Mouse (Mus musculus): ENCODE data around the gene Nap1l1. TPM values are rescaled to one million over a fixed set of nuclear protein-coding genes. Genes with fewer than 3 reads are reported as not detected.

Gene Nap1l1
- polyA plus RNA-seq, 1 experiment from 2014 or later, result 249 TPM

DNA sequence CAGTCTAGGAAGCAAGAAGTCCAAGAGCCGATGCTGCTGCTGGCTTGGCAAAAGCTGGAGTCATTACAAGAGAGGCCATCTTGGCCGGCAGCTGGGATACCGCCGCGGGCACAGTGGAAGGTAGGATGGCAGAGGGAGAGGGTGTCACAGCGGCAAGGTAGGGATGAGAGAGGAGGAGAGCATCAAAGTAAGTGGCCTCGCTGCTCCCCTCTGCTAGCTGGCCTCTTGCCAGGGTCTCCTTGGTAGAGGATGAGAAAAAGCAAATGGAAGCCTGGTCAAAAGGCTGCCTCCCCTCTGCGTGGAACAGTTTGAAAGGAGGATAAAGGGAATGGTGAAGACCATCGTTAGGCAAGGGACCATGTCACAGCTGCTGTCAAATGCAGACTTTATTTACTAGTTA, 14.0 kb upstream of the Nap1l1 start:
- 72% methylated on average over 9 of the region's 9 CpGs for WGBS

DNA sequence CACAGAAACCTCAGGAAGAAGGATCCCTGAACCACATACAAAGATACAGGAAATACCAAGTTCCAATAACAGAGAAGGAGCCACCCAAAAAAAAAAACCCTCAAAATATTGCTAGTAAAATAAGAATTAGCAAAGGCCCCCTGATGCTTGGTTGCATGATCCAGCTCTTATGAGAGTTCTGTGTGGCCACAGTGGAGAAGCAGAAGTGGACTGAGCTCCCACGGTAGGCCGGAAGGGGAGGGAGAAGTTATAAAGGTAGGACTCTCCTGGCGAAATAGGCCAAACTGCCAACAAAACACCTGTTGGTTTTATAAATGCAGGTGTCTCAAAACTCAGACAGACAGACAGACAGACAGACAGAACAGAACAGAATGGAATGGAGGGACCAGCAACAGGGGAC, 13.1 kb upstream of the Nap1l1 start:
- Histone ChIP-seq H3K27ac (no peak overlapping the region), H3K9ac (no peak overlapping the region), H3K9me3 (replicated peaks) (no peaks in the 10 kb centered on the region), H3K4me3 (replicated peaks) (no peak overlapping the region), H3K27me3 (no peaks in the 10 kb centered on the region), H3K4me2 (no peak overlapping the region), H3K36me3 (no peaks in the 10 kb centered on the region), H3K4me1 (no peaks in the 10 kb centered on the region)
- no peak for ATAC-seq (replicated peaks; ENCODE audit: low FRiP score)
- WGBS, result 84% methylated on average over 3 of the region's 3 CpGs

More for the DNA sequence above, 14.0 kb upstream of the Nap1l1 start:
- no peaks in the 10 kb centered on the region for H3K36me3 ChIP-seq
- H3K9me3 ChIP-seq (replicated peaks), result no peaks in the 10 kb centered on the region
- ATAC-seq (replicated peaks; ENCODE audit: low FRiP score), result no peak
- H3K4me1 ChIP-seq, result no peaks in the 10 kb centered on the region
- no peak overlapping the region for H3K4me3 ChIP-seq (replicated peaks)
- no peak overlapping the region for H3K9ac ChIP-seq
- no peak overlapping the region for H3K27ac ChIP-seq
- H3K4me2 ChIP-seq, result no peak overlapping the region
- H3K27me3 ChIP-seq, result no peaks in the 10 kb centered on the region

DNA sequence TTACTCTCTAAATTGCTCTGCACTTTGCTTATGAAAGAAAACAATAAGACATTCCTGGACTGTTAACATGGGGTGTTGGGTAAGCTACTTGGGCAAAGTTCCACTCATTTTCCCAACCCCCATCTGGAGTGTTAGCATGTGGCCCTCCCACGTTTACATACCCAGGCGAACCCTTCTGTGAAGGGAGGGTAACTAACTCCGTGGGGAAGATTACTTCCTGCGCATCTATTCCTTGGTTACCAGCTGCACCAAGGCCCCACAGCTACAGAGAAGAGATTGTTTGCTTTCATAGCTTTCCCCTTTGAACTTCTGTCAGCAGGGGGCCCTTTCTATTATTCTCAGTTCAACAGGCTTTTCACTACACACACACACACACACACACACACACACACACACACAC, 12.6 kb upstream of the Nap1l1 start:
- no peak for ATAC-seq (replicated peaks; ENCODE audit: low FRiP score)
- no peaks in the 10 kb centered on the region for H3K4me1 ChIP-seq
- H3K27me3 ChIP-seq, result no peaks in the 10 kb centered on the region
- H3K36me3 ChIP-seq, result no peaks in the 10 kb centered on the region
- H3K9ac ChIP-seq, result no peak overlapping the region
- no peak overlapping the region for H3K4me3 ChIP-seq (replicated peaks)
- H3K9me3 ChIP-seq (replicated peaks), result no peaks in the 10 kb centered on the region
- no peak overlapping the region for H3K27ac ChIP-seq
- WGBS, result 21% methylated on average over 4 of the region's 4 CpGs
- H3K4me2 ChIP-seq, result no peak overlapping the region

DNA sequence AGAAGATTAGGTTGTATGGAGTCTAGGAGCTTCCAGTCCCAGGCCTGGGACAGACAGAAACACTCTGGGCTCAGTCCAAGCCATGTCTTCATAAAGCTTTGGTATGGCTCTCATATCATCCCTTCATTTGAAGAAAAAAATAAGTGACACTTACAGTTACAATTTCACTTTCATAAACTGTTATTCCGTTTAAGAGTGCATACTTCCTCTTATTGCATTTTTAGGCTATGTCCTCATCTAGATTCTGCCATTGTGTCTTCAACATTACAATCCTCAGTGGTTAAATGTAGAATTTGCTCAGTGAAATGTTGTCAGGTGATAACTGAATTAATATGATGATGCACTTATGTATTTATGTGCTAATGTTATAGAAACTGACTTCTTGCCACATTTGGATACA, 8.2 kb upstream of the Nap1l1 start:
- Histone ChIP-seq H3K27ac (no peak overlapping the region), H3K9ac (no peak overlapping the region), H3K4me1 (no peaks in the 10 kb centered on the region), H3K4me2 (no peak overlapping the region), H3K27me3 (no peaks in the 10 kb centered on the region), H3K36me3 (no peaks in the 10 kb centered on the region), H3K9me3 (replicated peaks) (no peaks in the 10 kb centered on the region), H3K4me3 (replicated peaks) (no peak overlapping the region)
- 81% methylated on average over 1 of the region's 1 CpGs for WGBS
- ATAC-seq (replicated peaks; ENCODE audit: low FRiP score), result no peak

DNA sequence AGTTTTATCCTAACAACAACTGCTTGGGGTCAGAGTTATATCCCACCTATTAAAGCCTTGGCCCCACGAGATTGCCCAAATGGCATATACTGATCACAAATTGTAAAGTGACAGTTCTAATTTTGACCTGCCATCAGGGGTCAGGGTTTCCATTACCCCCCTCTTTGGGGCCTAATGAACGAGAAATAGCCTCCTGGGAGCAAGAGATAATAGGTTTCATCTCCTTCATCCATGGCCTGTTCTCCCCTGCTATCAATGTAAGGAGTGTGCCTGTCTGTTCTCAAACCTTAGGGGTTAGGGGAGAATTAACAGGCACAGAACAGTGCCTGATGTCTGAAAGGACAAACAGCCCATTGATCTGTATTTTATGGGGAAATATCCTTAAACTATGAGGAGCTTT, 7.6 kb upstream of the Nap1l1 start:
- ATAC-seq (replicated peaks; ENCODE audit: low FRiP score), result no peak
- Histone ChIP-seq H3K27me3 (no peaks in the 10 kb centered on the region), H3K36me3 (no peaks in the 10 kb centered on the region), H3K9me3 (replicated peaks) (no peaks in the 10 kb centered on the region), H3K27ac (no peak overlapping the region), H3K4me1 (no peaks in the 10 kb centered on the region), H3K9ac (no peak overlapping the region), H3K4me2 (no peak overlapping the region), H3K4me3 (replicated peaks) (no peak overlapping the region)
- WGBS, result 36% methylated on average over 2 of the region's 2 CpGs

DNA sequence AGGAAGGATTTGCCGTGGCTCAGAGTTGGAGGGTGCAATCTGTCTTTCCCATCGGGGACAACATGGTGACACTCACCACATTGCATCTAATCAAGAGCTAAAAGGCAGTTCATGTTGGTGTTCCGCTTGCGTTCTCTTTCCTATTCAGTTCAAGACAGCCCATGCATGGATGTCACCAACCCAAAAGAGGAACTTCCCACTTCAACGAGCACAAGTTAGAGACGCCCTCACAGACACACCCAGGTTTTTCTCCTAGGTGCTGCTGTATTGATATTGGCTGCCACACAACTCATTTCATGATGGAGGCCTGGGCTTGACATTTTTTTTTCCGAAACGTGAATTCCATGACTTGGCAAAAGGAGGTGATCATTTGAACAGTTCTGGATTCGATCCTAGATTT, 1.9 kb upstream of the Nap1l1 start:
- no peak for ATAC-seq (replicated peaks; ENCODE audit: low FRiP score)
- 90% methylated on average over 9 of the region's 9 CpGs for WGBS

DNA sequence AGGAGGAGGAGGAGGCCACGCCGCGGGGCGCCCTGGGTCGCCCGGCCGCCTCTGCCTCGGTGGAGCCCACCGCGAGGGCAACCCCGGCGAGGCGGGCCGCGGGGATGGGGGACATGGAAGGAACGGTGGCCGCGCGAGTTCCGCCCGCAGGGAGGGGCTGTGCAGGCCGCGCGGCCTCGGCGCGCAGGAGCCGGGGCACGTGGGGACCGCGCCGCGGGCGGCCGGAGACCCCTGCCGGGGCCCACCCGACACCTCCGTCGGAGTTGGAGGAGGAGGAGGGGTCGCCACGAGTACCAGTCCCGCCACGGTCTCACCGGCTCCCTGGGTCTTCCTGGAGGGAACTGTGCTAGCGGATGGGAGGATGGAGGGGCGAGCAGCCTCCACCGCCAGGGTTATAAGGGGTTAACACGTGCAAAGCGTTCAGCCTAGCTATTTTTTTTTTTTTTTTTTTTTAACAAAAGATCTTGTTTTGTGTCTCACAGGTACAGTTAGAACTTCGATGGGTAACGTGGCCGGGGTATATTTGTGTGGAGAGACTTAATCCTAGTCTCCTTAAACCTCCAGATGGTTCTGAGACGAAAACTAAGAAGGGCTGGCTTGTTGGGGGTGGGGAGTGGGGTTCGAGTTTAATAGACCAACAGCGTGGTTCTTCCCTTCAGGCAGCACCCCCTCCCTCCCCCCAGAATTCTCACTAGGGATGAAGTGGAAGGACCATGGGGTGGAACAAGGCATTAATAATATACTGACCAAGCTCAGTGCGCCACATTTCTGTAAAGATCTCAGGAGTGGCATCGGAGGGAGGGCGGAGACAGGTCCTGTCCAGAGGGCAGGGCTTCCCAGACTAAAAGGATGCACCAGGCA, 718 bp downstream of the Nap1l1 start:
- Histone ChIP-seq H3K4me3 (replicated peaks) (peak overlapping the region; percentile 98), H3K9ac (peak overlapping the region; percentile 96), H3K27me3 (no peaks in the 10 kb centered on the region), H3K27ac (peak overlapping the region; percentile 92), H3K9me3 (replicated peaks) (no peaks in the 10 kb centered on the region), H3K4me1 (peaks cover 31% of the 10 kb centered on the region), H3K36me3 (0 out of 2 replicates have a peak, but pooled peaks cover 3% of the 10 kb centered on the region), H3K4me2 (peak overlapping the region; percentile 91)
- WGBS, result under 1% methylated on average over 55 of the region's 58 CpGs
- ATAC-seq (replicated peaks; ENCODE audit: low FRiP score), result peak; percentile 81

More for the DNA sequence above, 1.9 kb upstream of the Nap1l1 start:
- Histone ChIP-seq H3K9me3 (replicated peaks) (no peaks in the 10 kb centered on the region), H3K4me1 (peaks cover 27% of the 10 kb centered on the region), H3K4me3 (replicated peaks) (no peak overlapping the region), H3K4me2 (no peak overlapping the region), H3K9ac (no peak overlapping the region), H3K36me3 (0 out of 2 replicates have a peak, but pooled peaks cover 3% of the 10 kb centered on the region), H3K27ac (no peak overlapping the region), H3K27me3 (no peaks in the 10 kb centered on the region)

DNA sequence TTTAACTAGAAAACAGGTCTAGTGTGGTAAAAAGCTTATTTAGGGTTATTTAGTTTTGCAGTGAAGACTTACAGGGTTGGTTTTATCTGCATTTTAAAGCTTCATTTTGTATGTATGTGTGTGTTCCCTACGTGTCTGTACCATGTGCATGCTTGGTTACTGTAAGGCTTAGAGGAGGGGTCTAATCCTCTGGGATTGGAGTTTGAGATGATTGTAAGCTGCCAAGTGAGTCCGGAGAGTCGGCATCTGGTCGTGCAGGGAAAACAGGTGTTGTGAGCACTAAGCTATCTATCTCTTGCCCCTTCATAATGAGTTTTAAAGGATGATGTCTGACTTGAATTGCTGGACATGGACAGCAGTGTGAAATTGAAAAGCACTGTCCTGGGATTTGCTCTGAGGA, 3.3 kb downstream of the Nap1l1 start:
- H3K4me3 ChIP-seq (replicated peaks), result no peak overlapping the region
- 0 out of 2 replicates have a peak overlapping the region, but pooled peaks have one; percentile 3 for H3K4me2 ChIP-seq
- no peaks in the 10 kb centered on the region for H3K27me3 ChIP-seq
- peaks cover 35% of the 10 kb centered on the region for H3K4me1 ChIP-seq
- WGBS, result 67% methylated on average over 4 of the region's 4 CpGs
- no peak overlapping the region for H3K9ac ChIP-seq
- H3K36me3 ChIP-seq, result peaks cover 5% of the 10 kb centered on the region
- no peak overlapping the region for H3K27ac ChIP-seq
- no peak for ATAC-seq (replicated peaks; ENCODE audit: low FRiP score)
- no peaks in the 10 kb centered on the region for H3K9me3 ChIP-seq (replicated peaks)

DNA sequence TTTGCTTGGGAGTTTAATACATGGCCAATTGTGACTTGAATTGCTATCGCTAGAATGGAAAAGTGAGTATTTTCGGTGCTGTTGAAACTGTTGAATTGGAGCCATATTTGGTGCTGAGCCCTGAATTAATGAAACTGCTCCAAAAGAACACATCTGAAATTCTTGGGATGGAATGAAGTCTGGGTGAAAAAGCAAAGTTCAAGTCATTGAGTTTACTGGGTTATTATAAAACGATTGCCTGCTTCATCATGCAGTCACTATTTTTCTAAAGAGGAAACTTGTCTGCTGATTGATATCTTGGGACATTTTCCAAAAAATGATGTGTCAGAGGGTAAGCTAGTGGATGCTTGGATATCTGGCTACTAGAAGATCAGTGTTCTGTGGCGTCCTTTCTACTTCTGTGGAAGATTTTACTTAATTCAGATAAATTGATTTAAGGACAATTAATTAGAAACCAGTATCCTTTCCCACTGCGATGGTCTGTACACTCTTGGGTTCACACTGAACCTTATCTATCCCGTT, 4.0 kb downstream of the Nap1l1 start:
- Histone ChIP-seq H3K4me2 (no peak overlapping the region), H3K9ac (no peak overlapping the region), H3K27me3 (no peaks in the 10 kb centered on the region), H3K9me3 (replicated peaks) (no peaks in the 10 kb centered on the region), H3K4me1 (peaks cover 31% of the 10 kb centered on the region), H3K36me3 (peaks cover 12% of the 10 kb centered on the region), H3K27ac (no peak overlapping the region), H3K4me3 (replicated peaks) (no peak overlapping the region)
- no peak for ATAC-seq (replicated peaks; ENCODE audit: low FRiP score)
- 77% methylated on average over 6 of the region's 6 CpGs for WGBS

DNA sequence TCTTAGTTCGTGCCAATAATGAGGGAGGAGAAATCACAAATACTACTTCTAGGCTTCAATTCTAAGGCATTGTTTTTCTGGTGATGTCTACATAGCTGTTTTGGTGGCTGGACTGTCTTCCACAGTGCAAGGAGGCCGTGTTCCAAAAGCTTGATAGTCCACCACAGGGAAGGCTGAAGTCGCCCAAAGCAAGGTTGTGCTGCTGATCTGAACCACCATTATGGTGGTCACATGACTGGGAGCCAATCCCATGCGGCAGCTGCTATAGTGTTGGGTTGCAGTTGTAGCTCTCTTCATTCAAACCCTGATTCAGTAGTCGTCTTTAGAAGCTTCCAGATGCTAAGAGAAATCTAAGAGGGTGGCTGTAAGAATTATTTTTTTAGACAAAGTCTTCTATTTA, 6.6 kb downstream of the Nap1l1 start:
- Histone ChIP-seq H3K4me3 (replicated peaks) (no peak overlapping the region), H3K9me3 (replicated peaks) (no peaks in the 10 kb centered on the region), H3K27me3 (no peaks in the 10 kb centered on the region), H3K9ac (no peak overlapping the region), H3K4me2 (no peak overlapping the region), H3K4me1 (peaks cover 17% of the 10 kb centered on the region), H3K36me3 (peaks cover 37% of the 10 kb centered on the region), H3K27ac (no peak overlapping the region)
- WGBS, result 82% methylated on average over 5 of the region's 5 CpGs
- ATAC-seq (replicated peaks; ENCODE audit: low FRiP score), result no peak

DNA sequence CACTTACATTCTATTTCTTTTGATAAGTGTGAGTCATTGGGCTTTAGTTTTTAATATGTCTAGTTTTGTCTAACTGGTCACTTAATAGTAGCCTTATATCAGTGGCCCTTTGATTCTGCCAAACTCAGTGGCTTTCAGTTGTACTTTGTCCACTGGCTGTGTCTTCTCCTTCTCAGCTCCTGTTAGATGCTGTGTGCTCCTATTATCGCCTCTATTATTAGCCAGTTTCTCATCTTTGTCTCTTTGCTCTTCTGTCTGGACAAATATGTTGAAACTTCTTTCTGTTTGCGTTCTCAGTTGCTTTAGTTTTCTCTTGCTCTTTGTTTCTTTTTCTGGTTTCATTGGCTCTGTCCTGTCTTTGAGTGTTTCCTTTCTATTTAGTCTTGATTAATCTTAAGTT, 9.6 kb downstream of the Nap1l1 start:
- 92% methylated on average over 2 of the region's 2 CpGs for WGBS
- no peak for ATAC-seq (replicated peaks; ENCODE audit: low FRiP score)
- H3K36me3 ChIP-seq, result peaks cover 60% of the 10 kb centered on the region

DNA sequence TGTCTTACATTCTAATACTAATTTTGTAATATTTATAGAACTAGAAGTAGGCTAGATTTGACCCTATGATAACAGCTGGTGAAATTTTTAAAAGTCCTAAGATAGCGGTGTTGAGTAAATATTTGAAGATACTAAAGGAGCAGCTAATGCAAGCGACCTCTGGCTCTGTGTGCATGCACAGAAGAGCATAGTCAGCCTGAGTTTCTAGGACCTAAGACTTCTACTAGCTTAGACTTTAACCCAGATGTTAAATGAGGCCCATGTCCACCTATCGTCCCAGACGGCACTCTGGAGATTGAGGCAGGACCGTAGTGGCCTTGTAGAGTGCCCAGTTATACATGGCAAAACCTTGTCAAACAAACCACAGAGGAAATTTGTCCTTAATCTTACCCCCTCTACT, 11.1 kb downstream of the Nap1l1 start:
- ATAC-seq (replicated peaks; ENCODE audit: low FRiP score), result peak; percentile 33; the same call in 1 of the 2 replicates
- 0 out of 2 replicates have a peak, but pooled peaks cover 3% of the 10 kb centered on the region for H3K4me1 ChIP-seq
- no peak overlapping the region for H3K4me2 ChIP-seq
- no peak overlapping the region for H3K9ac ChIP-seq
- no peaks in the 10 kb centered on the region for H3K9me3 ChIP-seq (replicated peaks)
- peaks cover 73% of the 10 kb centered on the region for H3K36me3 ChIP-seq
- H3K27ac ChIP-seq, result no peak overlapping the region
- H3K4me3 ChIP-seq (replicated peaks), result no peak overlapping the region
- H3K27me3 ChIP-seq, result no peaks in the 10 kb centered on the region
- 79% methylated on average over 5 of the region's 5 CpGs for whole genome bisulfite sequencing

More for the DNA sequence above, 9.6 kb downstream of the Nap1l1 start:
- peaks cover 7% of the 10 kb centered on the region; the same call in 1 of the 2 replicates for H3K4me1 ChIP-seq
- H3K27ac ChIP-seq, result no peak overlapping the region
- H3K4me2 ChIP-seq, result no peak overlapping the region
- no peak overlapping the region for H3K9ac ChIP-seq
- no peak overlapping the region for H3K4me3 ChIP-seq (replicated peaks)
- H3K9me3 ChIP-seq (replicated peaks), result no peaks in the 10 kb centered on the region
- no peaks in the 10 kb centered on the region for H3K27me3 ChIP-seq
